Mouse (Mus musculus): ENCODE measurements around the gene Rbm6. TPM values are rescaled to one million over a fixed set of nuclear protein-coding genes. Genes with fewer than 3 reads are reported as not detected.

Rbm6 gene
- total RNA-seq, 2 experiments from 2014 or later = 57.7 to 60.2 TPM

DNA sequence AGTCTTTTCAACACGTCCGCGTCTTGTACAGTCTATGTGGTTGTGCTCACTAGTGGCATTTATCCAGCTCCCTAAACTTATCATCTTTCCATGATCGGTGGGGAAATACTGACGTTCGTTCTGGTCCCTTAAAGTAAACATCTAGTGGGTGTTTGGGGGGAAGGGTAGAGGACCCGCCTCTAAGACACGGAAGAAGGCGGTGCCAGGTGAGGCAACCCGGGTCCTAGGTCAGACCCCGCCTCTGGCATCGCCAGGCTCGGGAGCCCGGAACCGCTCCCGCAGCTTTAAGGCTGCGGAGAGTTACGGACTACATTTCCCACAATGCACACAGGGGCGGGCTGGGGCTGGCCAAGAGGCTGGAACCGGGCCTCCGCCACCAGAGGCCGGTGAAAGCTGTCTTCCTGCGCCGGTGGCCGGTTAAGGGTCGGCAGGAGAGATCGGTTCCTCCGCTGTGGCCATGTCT, 14.8 kb upstream of the Rbm6 start, which contains the start of gene Mon1a:
Gene Mon1a, plus strand, starts transcription at position 348 of the 463 bp plus-strand sequence.
- peak; percentile 77 to 86 for DNase-seq (ENCODE audit: low spot score in 2 of 2)

GRCm38 (mm10) chr9:107880411-107880810, 7.4 kb upstream of the Rbm6 start:
- no peak for DNase-seq (ENCODE audit: low spot score in 2 of 2)

GRCm38 (mm10) chr9:107872350-107873098, 513 bp downstream of the Rbm6 start:
- peak; percentile 93 to 97 for DNase-seq (ENCODE audit: low spot score in 2 of 2)

- DNase-seq (ENCODE audit: low spot score in 2 of 2) = no peak
Measured at GRCm38 (mm10) chr9:107866081-107866480, 7.0 kb downstream of the Rbm6 start.

GRCm38 (mm10) chr9:107864493-107864892, 8.5 kb downstream of the Rbm6 start:
- DNase-seq (ENCODE audit: low spot score in 2 of 2) = no peak

DNA sequence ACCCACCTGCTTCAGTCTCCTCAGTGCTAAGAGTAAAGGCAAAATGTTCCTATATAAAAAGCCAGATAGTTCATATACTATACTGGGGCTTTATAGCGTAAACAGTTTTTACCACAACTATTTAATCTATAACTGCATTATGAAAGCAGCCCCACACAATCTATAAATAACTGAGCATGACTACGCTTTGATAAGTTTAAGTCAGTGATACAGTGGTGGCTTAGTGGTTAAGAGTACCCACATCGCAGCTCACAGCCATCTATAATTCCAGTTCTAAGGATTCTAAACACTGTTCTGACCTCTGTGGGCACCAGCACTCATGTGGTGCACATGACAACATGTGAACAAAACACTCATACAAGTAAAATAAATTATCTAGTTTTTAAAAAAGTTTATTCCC, 14.7 kb downstream of the Rbm6 start:
- no peak for DNase-seq (ENCODE audit: low spot score in 2 of 2)

- DNase-seq (ENCODE audit: low spot score in 2 of 2) = no peak
Measured at GRCm38 (mm10) chr9:107848922-107849321, 24.1 kb downstream of the Rbm6 start.

GRCm38 (mm10) chr9:107842709-107843108, 30.3 kb downstream of the Rbm6 start:
- no peak for DNase-seq (ENCODE audit: low spot score in 2 of 2)

GRCm38 (mm10) chr9:107838869-107839268, 34.2 kb downstream of the Rbm6 start:
- DNase-seq (ENCODE audit: low spot score in 2 of 2) = no peak

GRCm38 (mm10) chr9:107833826-107834225, 39.2 kb downstream of the Rbm6 start:
- no peak for DNase-seq (ENCODE audit: low spot score in 2 of 2)

DNA sequence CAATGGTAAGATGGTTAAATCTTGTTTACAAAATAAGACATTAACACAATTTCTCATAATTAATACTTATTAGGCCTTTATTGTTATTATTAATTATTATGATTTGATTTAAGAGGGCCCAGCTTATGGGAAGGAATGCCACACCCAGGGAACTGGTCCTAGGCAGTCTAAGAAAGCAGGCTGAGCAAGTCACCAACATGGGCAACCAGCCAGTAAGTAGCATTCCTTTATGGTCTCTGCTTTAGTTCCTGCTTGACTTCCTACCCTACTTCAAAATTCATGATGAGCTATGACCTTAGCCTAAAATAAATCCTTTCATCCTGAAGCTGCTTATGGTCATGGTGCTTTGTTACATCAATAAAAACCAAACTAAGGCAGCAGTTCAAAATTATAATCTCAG, 41.3 kb downstream of the Rbm6 start:
- no peak for DNase-seq (ENCODE audit: low spot score in 2 of 2)

DNA sequence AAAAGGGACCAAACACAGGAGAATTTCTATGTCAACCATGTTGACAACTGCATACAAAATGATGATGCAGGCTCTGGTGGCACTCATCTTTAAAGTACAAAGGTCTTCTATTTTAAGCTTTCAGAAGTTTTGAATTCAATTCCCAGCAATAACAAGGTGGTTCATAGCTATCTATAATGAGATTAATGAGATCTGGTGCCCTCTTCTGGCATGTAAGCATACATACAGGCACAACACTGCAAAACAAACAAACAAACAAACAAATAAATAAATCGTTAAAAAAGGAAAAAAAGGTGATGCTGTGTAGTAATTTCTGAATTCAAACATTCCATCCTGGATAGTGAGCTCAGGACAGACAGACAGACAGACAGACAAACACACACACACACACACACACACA, 60.9 kb downstream of the Rbm6 start:
- no peak for DNase-seq (ENCODE audit: low spot score in 2 of 2)

GRCm38 (mm10) chr9:107810985-107811384, 62.1 kb downstream of the Rbm6 start:
- DNase-seq (ENCODE audit: low spot score in 2 of 2) = no peak

DNA sequence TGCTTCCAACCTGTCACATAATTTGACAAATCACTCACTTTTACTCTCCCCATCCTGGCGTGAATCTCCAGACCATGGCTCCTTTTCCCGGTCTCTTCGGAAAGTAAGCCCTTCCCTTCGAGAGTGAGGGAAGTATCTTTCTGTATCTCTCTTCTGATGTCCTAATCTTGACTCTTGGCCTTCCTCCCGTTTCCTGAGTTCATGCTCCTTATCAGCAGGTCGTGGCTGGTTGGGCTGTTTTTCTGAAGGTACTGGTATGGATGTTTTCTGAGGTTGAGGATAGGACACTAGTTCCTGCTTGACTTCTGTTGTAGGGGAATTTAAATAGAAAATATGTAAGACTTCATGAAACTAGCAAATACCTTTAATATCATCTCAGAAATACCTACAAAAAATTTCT, 81.3 kb downstream of the Rbm6 start:
- DNase-seq (ENCODE audit: low spot score in 2 of 2) = no peak

GRCm38 (mm10) chr9:107782536-107783203, 90.4 kb downstream of the Rbm6 start:
- no peak for DNase-seq (ENCODE audit: low spot score in 2 of 2)

- DNase-seq (ENCODE audit: low spot score in 2 of 2) = no peak
Measured at GRCm38 (mm10) chr9:107776809-107777208, 96.2 kb downstream of the Rbm6 start.

GRCm38 (mm10) chr9:107774411-107774810, 98.6 kb downstream of the Rbm6 start:
- DNase-seq (ENCODE audit: low spot score in 2 of 2) = no peak

DNA sequence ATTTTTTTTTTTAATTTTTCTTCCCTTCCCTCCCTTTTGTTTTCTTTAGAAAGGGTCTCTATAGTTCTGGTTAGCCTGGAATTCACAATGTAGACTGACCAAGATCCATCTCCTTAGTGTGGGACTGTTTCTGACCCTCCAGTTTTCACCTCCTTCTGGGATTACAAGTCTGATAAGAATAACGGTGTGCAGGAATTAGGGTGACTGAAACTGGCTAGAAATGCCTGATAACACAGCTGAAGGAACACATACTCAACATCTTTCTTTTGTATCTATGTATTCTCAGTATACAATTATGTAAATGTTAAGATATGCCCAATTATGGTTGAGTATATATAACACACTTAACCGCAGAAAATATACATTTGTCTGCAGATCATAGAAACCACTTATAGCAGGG, 101.3 kb downstream of the Rbm6 start:
- DNase-seq (ENCODE audit: low spot score in 2 of 2) = no peak

DNA sequence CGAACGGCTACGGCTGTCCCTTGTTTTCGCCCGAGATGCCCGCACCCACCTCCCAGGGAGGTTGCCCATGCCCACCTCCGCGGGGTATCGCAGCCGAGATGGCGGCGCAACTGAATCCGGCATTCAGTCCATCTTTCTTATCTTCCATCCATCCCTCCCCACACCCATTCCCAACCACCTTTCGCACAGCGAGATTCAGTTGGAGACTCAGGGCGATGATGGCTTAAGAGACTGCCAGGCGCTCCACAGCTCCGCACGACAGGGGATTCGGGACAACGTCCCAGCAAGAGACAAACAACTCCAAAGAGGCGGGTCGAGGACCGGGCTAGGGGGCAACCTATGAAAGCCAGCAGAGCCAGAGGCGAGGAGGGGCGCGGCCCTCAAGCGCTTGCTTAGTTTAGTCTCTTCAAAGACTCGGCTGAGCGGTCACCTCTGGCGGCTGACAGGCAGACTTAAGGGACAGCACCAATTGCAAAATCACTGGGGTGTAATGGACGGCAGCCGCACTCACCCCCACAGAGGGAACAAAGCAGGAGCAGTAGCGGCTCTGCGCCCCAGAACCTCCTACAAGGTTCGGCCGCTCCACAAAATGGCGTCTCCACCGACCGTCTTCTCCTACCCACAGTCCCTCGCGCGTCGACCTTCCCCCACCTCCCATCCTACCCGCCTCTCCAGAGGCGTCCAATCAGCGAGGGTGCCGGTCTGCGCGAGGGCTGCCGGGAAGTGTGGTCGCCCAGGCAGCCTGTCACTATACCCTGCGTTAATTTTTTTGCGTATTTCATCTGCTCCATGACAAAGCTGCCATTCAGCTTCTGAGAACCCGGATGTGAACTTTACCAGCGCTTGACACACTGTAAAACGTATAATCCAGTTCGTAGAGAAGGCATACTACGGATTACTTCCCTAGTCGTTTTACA, 102.4 kb downstream of the Rbm6 start, which contains the start of gene Rbm5:
Gene Rbm5, minus strand, starts transcription at position 623 of the 917 bp plus-strand sequence.
- peak; percentile 91 to 96 for DNase-seq (ENCODE audit: low spot score in 2 of 2)

DNA sequence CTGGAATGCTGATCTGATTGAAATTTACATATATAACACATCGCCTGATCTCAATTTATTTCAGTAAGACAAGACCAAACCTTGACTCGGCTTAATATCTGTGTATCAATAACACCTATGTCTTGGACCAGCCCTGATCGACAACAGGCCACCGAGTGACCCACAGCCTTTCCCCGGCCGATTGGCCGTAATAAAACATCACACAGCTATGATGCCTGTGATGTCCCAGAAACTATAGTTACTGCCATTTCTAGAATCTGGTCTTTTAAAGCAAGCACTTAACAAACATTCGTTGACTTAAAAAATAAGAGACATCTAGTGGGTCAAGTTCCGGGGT, 103.0 kb downstream of the Rbm6 start:
- DNase-seq (ENCODE audit: low spot score in 2 of 2) = no peak

DNA sequence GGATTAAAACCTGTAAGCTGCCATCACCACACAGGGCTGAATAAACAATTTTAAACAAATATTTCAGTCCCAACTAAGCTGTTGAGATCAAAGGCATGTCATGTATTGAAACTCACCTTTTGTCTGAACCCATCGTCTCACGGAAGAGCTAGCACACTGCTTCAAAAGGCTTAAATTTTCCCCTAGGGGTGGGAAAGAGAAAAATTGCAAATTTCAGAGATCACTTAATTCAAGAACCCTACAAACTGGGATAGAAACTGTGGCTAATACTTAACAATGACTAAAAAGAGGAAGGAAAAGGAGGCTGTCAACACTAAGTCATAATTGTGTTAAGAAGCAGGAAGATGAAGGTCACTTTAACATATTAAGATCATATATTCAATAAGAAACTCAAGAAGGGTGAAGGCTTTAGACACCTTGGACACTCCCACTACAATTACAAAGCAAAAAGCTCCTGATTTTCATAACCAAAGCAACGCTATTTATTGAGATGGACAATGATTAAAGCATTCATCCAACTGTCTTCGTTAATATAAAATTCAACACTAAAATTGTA, 103.5 kb downstream of the Rbm6 start:
- no peak for DNase-seq (ENCODE audit: low spot score in 2 of 2)

Measured in layer of hippocampus, postnatal 14 days (tissue).